Mouse (Mus musculus): Measurements from ENCODE around the gene Mettl15. TPM values are rescaled to one million over a fixed set of nuclear protein-coding genes. Genes with fewer than 3 reads are reported as not detected.
A peak's percentile ranks its signal among the peaks of the same experiment; 100 is the strongest.

Mettl15 gene
- polyA plus RNA-seq, 2 experiments = 7.7 to 10.7 TPM

GRCm38 (mm10) chr2:109296264-109296663, 15.7 kb upstream of the Mettl15 start:
- ATAC-seq (ENCODE audit: low FRiP score, low read depth) = no peak

DNA sequence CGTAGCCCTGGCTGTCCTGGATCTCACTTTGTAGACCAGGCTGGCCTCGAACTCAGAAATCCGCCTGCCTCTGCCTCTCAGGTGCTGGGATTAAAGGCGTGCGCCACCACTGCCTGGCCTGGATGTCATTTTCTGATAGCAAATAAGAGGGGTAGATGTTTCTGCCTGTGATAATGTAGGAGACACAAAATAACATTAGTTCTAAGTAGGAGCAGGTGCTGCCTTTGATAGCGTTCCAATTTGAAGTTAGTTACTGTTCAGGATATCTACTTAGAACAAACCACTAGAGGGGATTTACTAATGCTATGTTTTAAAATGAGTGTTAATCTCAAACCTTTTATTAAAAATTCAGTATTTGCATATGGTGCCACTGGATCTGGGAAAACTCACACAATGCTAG, 8.8 kb upstream of the Mettl15 start:
- Histone ChIP-seq H3K9ac (ENCODE audit: low read depth, low read length, severe bottlenecking) (no peak overlapping the region), H3K27ac (replicated peaks; ENCODE audit: low read depth, low read length) (no peak overlapping the region), H3K4me3 (replicated peaks; ENCODE audit: low read length) (no peak overlapping the region), H3K36me3 (ENCODE audit: control insufficient read depth, insufficient read depth, low read length) (peaks cover 14% of the 10 kb centered on the region), H3K9me3 (ENCODE audit: control insufficient read depth, low read length) (no peaks in the 10 kb centered on the region), H3K4me2 (replicated peaks; ENCODE audit: low read depth, low read length, severe bottlenecking) (no peak overlapping the region), H3K4me1 (ENCODE audit: control insufficient read depth, insufficient read depth, low read length) (no peaks in the 10 kb centered on the region), H3K27me3 (ENCODE audit: control insufficient read depth, insufficient read depth, low read length) (no peaks in the 10 kb centered on the region)
- 92% methylated on average over 6 of the region's 6 CpGs for WGBS
- no peak for DNase-seq (ENCODE audit: low spot score)
- no peak for TF ChIP-seq POLR2A (IDR thresholded peaks at IDR 0.05; ENCODE audit: borderline replicate concordance, extremely low read depth, insufficient read depth, insufficient read length)
- ATAC-seq (ENCODE audit: low FRiP score, low read depth) = no peak

More at GRCm38 (mm10) chr2:109296264-109296663, 15.7 kb upstream of the Mettl15 start:
- 92% methylated on average over 5 of the region's 5 CpGs for WGBS
- H3K4me2 ChIP-seq (replicated peaks; ENCODE audit: low read depth, low read length, severe bottlenecking) = no peak overlapping the region
- no peak for DNase-seq (ENCODE audit: low spot score)
- H3K9me3 ChIP-seq (ENCODE audit: control insufficient read depth, low read length) = no peaks in the 10 kb centered on the region
- H3K27ac ChIP-seq (replicated peaks; ENCODE audit: low read depth, low read length) = no peak overlapping the region
- H3K27me3 ChIP-seq (ENCODE audit: control insufficient read depth, insufficient read depth, low read length) = no peaks in the 10 kb centered on the region
- H3K4me3 ChIP-seq (replicated peaks; ENCODE audit: low read length) = no peak overlapping the region
- no peak for TF ChIP-seq POLR2A (IDR thresholded peaks at IDR 0.05; ENCODE audit: borderline replicate concordance, extremely low read depth, insufficient read depth, insufficient read length)
- no peaks in the 10 kb centered on the region for H3K4me1 ChIP-seq (ENCODE audit: control insufficient read depth, insufficient read depth, low read length)
- H3K36me3 ChIP-seq (ENCODE audit: control insufficient read depth, insufficient read depth, low read length) = peaks cover 24% of the 10 kb centered on the region
- no peak overlapping the region for H3K9ac ChIP-seq (ENCODE audit: low read depth, low read length, severe bottlenecking)

GRCm38 (mm10) chr2:109284121-109284520, 3.6 kb upstream of the Mettl15 start:
- WGBS = 94% methylated on average over 3 of the region's 3 CpGs
- H3K27ac ChIP-seq (replicated peaks; ENCODE audit: low read depth, low read length) = no peak overlapping the region

GRCm38 (mm10) chr2:109281341-109281690, 768 bp upstream of the Mettl15 start:
- Histone ChIP-seq H3K9me3 (ENCODE audit: control insufficient read depth, low read length) (no peaks in the 10 kb centered on the region), H3K4me1 (ENCODE audit: control insufficient read depth, insufficient read depth, low read length) (no peaks in the 10 kb centered on the region), H3K9ac (ENCODE audit: low read depth, low read length, severe bottlenecking) (peak overlapping the region; percentile 65), H3K27ac (replicated peaks; ENCODE audit: low read depth, low read length) (peak overlapping the region; percentile 63), H3K4me3 (replicated peaks; ENCODE audit: low read length) (peak overlapping the region; percentile 59), H3K27me3 (ENCODE audit: control insufficient read depth, insufficient read depth, low read length) (no peaks in the 10 kb centered on the region), H3K4me2 (replicated peaks; ENCODE audit: low read depth, low read length, severe bottlenecking) (peak overlapping the region; percentile 50), H3K36me3 (ENCODE audit: control insufficient read depth, insufficient read depth, low read length) (no peaks in the 10 kb centered on the region)
- no peak for TF ChIP-seq POLR2A (IDR thresholded peaks at IDR 0.05; ENCODE audit: borderline replicate concordance, extremely low read depth, insufficient read depth, insufficient read length)
- no peak for DNase-seq (ENCODE audit: low spot score)
- 0% methylated on average over 1 of the region's 1 CpGs for WGBS
- no peak for ATAC-seq (ENCODE audit: low FRiP score, low read depth)

More at GRCm38 (mm10) chr2:109284121-109284520, 3.6 kb upstream of the Mettl15 start:
- no peak overlapping the region for H3K9ac ChIP-seq (ENCODE audit: low read depth, low read length, severe bottlenecking)
- H3K9me3 ChIP-seq (ENCODE audit: control insufficient read depth, low read length) = no peaks in the 10 kb centered on the region
- H3K4me2 ChIP-seq (replicated peaks; ENCODE audit: low read depth, low read length, severe bottlenecking) = no peak overlapping the region
- no peaks in the 10 kb centered on the region for H3K27me3 ChIP-seq (ENCODE audit: control insufficient read depth, insufficient read depth, low read length)
- no peaks in the 10 kb centered on the region; the same call in 1 of the 2 replicates for H3K36me3 ChIP-seq (ENCODE audit: control insufficient read depth, insufficient read depth, low read length)
- no peak overlapping the region for H3K4me3 ChIP-seq (replicated peaks; ENCODE audit: low read length)
- H3K4me1 ChIP-seq (ENCODE audit: control insufficient read depth, insufficient read depth, low read length) = no peaks in the 10 kb centered on the region
- DNase-seq (ENCODE audit: low spot score) = no peak
- ATAC-seq (ENCODE audit: low FRiP score, low read depth) = no peak
- TF ChIP-seq POLR2A (IDR thresholded peaks at IDR 0.05; ENCODE audit: borderline replicate concordance, extremely low read depth, insufficient read depth, insufficient read length) = no peak

GRCm38 (mm10) chr2:109280272-109280599, 312 bp downstream of the Mettl15 start:
- no peak for ATAC-seq (ENCODE audit: low FRiP score, low read depth)
- Histone ChIP-seq H3K4me1 (ENCODE audit: control insufficient read depth, insufficient read depth, low read length) (no peaks in the 10 kb centered on the region), H3K9me3 (ENCODE audit: control insufficient read depth, low read length) (no peaks in the 10 kb centered on the region), H3K4me3 (replicated peaks; ENCODE audit: low read length) (peak overlapping the region; percentile 59), H3K9ac (ENCODE audit: low read depth, low read length, severe bottlenecking) (peak overlapping the region; percentile 65), H3K4me2 (replicated peaks; ENCODE audit: low read depth, low read length, severe bottlenecking) (peak overlapping the region; percentile 46), H3K27ac (replicated peaks; ENCODE audit: low read depth, low read length) (peak overlapping the region; percentile 63; the same call in 1 of the 2 replicates), H3K27me3 (ENCODE audit: control insufficient read depth, insufficient read depth, low read length) (no peaks in the 10 kb centered on the region), H3K36me3 (ENCODE audit: control insufficient read depth, insufficient read depth, low read length) (no peaks in the 10 kb centered on the region)
- TF ChIP-seq POLR2A (IDR thresholded peaks at IDR 0.05; ENCODE audit: borderline replicate concordance, extremely low read depth, insufficient read depth, insufficient read length) = no peak
- no peak for DNase-seq (ENCODE audit: low spot score)
- WGBS = 4% methylated on average over 4 of the region's 4 CpGs

GRCm38 (mm10) chr2:109278036-109278435, 2.5 kb downstream of the Mettl15 start:
- under 1% methylated on average over 16 of the region's 16 CpGs for WGBS
- Histone ChIP-seq H3K27me3 (ENCODE audit: control insufficient read depth, insufficient read depth, low read length) (no peaks in the 10 kb centered on the region), H3K9ac (ENCODE audit: low read depth, low read length, severe bottlenecking) (peak overlapping the region; percentile 60), H3K9me3 (ENCODE audit: control insufficient read depth, low read length) (no peaks in the 10 kb centered on the region), H3K4me2 (replicated peaks; ENCODE audit: low read depth, low read length, severe bottlenecking) (peak overlapping the region; percentile 54), H3K4me1 (ENCODE audit: control insufficient read depth, insufficient read depth, low read length) (no peaks in the 10 kb centered on the region), H3K4me3 (replicated peaks; ENCODE audit: low read length) (peak overlapping the region; percentile 43), H3K27ac (replicated peaks; ENCODE audit: low read depth, low read length) (no peak overlapping the region; the same call in 1 of the 2 replicates), H3K36me3 (ENCODE audit: control insufficient read depth, insufficient read depth, low read length) (no peaks in the 10 kb centered on the region)
- DNase-seq (ENCODE audit: low spot score) (peak; percentile 33), ATAC-seq (ENCODE audit: low FRiP score, low read depth) (no peak)
- peak; percentile 36; the same call in 1 of the 2 replicates for TF ChIP-seq POLR2A (IDR thresholded peaks at IDR 0.05; ENCODE audit: borderline replicate concordance, extremely low read depth, insufficient read depth, insufficient read length)
